Mouse (Mus musculus) frontal cortex, postnatal 36 days (tissue): ENCODE results near the gene Sntb2.
A peak's percentile ranks its signal among the peaks of the same experiment; 100 is the strongest.
"Not testable (repeated sequence)": the region's sequence is repeated elsewhere in the genome, so short reads cannot be mapped to it uniquely, and the experiment has no call there.

Experiments
- DNase-seq, 2 experiments: peaks; one replicate each; pipeline ENCODE4 v3.0.0; 2022; ENCODE audit warnings: low spot score in 2 of 2

Gene Sntb2

GRCm38 (mm10) chr8:106935324-106935869 is at the start of gene Sntb2:
Sntb2 (plus strand) TSS chr8:106935750.
- DNase-seq, result peak; percentile 83 to 87

GRCm38 (mm10) chr8:106887336-106888189 is 48.0 kb upstream of the Sntb2 start:
- DNase-seq, result peak; percentile 62 to 72

GRCm38 (mm10) chr8:106888803-106889202 is 46.7 kb upstream of the Sntb2 start:
- DNase-seq, result no peak

GRCm38 (mm10) chr8:106892210-106892805 is 43.2 kb upstream of the Sntb2 start:
- DNase-seq, result no peak

GRCm38 (mm10) chr8:106892806-106893451 is 42.6 kb upstream of the Sntb2 start:
- no peak for DNase-seq

GRCm38 (mm10) chr8:106893481-106894156 is 41.9 kb upstream of the Sntb2 start, which contains the start of gene Utp4:
Utp4 (plus strand) TSS chr8:106893636.
- DNase-seq, result peak; percentile 85

GRCm38 (mm10) chr8:106899473-106899872 is 36.1 kb upstream of the Sntb2 start:
- no peak for DNase-seq

GRCm38 (mm10) chr8:106905727-106906480 is 29.6 kb upstream of the Sntb2 start:
- DNase-seq, result peak; percentile 82 to 89

GRCm38 (mm10) chr8:106906635-106907034 is 28.9 kb upstream of the Sntb2 start:
- DNase-seq, result no peak

- DNase-seq, result no peak
These were observed 28.1 kb upstream of the Sntb2 start for GRCm38 (mm10) chr8:106907450-106907849.

- DNase-seq, result no peak
These were observed 27.3 kb upstream of the Sntb2 start for GRCm38 (mm10) chr8:106908291-106908690.

GRCm38 (mm10) chr8:106913631-106914030 is 21.9 kb upstream of the Sntb2 start:
- peak in 1 of 2 experiments; percentile 49 for DNase-seq

- DNase-seq, result peak; percentile 74 to 86
These were observed 15.7 kb upstream of the Sntb2 start for GRCm38 (mm10) chr8:106919721-106920394.

GRCm38 (mm10) chr8:106920395-106920741 is 15.2 kb upstream of the Sntb2 start:
- DNase-seq, result no peak

- no peak for DNase-seq
These were observed 11.5 kb upstream of the Sntb2 start for GRCm38 (mm10) chr8:106924057-106924456.

GRCm38 (mm10) chr8:106924904-106925349 is 10.6 kb upstream of the Sntb2 start:
- DNase-seq, result peak in 1 of 2 experiments; percentile 64

- no peak for DNase-seq
These were observed 10.1 kb upstream of the Sntb2 start for GRCm38 (mm10) chr8:106925446-106925845.

- no peak for DNase-seq
These were observed 8.3 kb upstream of the Sntb2 start for GRCm38 (mm10) chr8:106927247-106927646.

GRCm38 (mm10) chr8:106928182-106928581 is 7.4 kb upstream of the Sntb2 start:
- DNase-seq, result not testable (repeated sequence)
